Mouse (Mus musculus) cortical plate, adult 2 months (tissue): Measurements from ENCODE around the gene Shc4.

ENCODE experiments used
- CTCF ChIP-seq: fragments of 200-500 bp; IDR thresholded peaks from 2 replicates; pipeline ENCODE4 v1.5.1; 2011; ENCODE audit warnings: mild to moderate bottlenecking, control low read depth, low read length; ENCODE audit not compliant: insufficient read depth; ENCODE audit errors: extremely low read depth
- POLR2A ChIP-seq: fragments of 200-500 bp; IDR thresholded peaks from 2 replicates; pipeline ENCODE4 v1.6.1; 2011; ENCODE audit warnings: mild to moderate bottlenecking, low read length, control low read depth; ENCODE audit not compliant: insufficient read depth; ENCODE audit errors: extremely low read depth

- no peak for TF ChIP-seq CTCF
- no peak for TF ChIP-seq POLR2A
Observed at GRCm38 (mm10) chr2:125684559-125685440, 39.1 kb downstream of the Shc4 start.
